Mouse (Mus musculus) forebrain, embryonic 16.5 days (tissue): ENCODE data around the gene Pptc7. TPM values are rescaled to one million over a fixed set of nuclear protein-coding genes. Genes with fewer than 3 reads are reported as not detected.

Experiments used
- ATAC-seq: fragments of 200-750 bp; cut with Nextera tagmentation; 2 replicates; pipeline ENCODE4 v1.8.0; 2017; ENCODE audit warnings: mild to moderate bottlenecking, moderate library complexity
- H3K27ac ChIP-seq: fragments of 300-500 bp; sonication (generic); 2 replicates; pipeline ENCODE4 v1.5.1; 2014; ENCODE audit warnings: low read length, control low read depth
- H3K27me3 ChIP-seq: fragments of 300-500 bp; sonication (generic); replicated peaks from 2 replicates; pipeline ENCODE4 v1.6.1; 2014; ENCODE audit warnings: low read length; ENCODE audit not compliant: control insufficient read depth, insufficient read depth
- H3K36me3 ChIP-seq: fragments of 300-500 bp; sonication (generic); 2 replicates; pipeline ENCODE4 v1.6.1; 2014; ENCODE audit not compliant: control insufficient read depth, insufficient read depth
- H3K4me1 ChIP-seq: fragments of 300-500 bp; sonication (generic); replicated peaks from 2 replicates; pipeline ENCODE4 v1.6.1; 2014; ENCODE audit warnings: low read length; ENCODE audit not compliant: control insufficient read depth, insufficient read depth
- H3K4me2 ChIP-seq: fragments of 300-500 bp; sonication (generic); 2 replicates; pipeline ENCODE4 v1.6.1; 2014; ENCODE audit warnings: mild to moderate bottlenecking, low read length, control low read depth
- H3K4me3 ChIP-seq: fragments of 300-500 bp; sonication (generic); replicated peaks from 2 replicates; pipeline ENCODE4 v1.5.1; 2014; ENCODE audit warnings: mild to moderate bottlenecking, low read length, control low read depth
- H3K9ac ChIP-seq: fragments of 300-500 bp; sonication (generic); replicated peaks from 2 replicates; pipeline ENCODE4 v1.6.1; 2014; ENCODE audit warnings: low read depth, low read length, control low read depth
- H3K9me3 ChIP-seq: fragments of 300-500 bp; sonication (generic); 2 replicates; pipeline ENCODE4 v1.6.1; 2016; ENCODE audit warnings: low read length; ENCODE audit not compliant: control insufficient read depth
- WGBS: fragments of 180-500 bp; shearing (Covaris S2); extraction: QIAGEN DNeasy Blood & Tissue Kit; methylation state at CpG from one replicate; pipeline ENCODE4 v1.1.7; 2014; 5-methylcytosine and 5-hydroxymethylcytosine counted together
- polyA plus RNA-seq: library from polyadenylated mRNA; unstranded; fragments of >200 nt; fragmentation: Nextera tagmentation; extraction: Ambion mirVana; gene quantifications from 2 replicates; pipeline ENCODE4 v1.2.1, GENCODE M21; 2015

Gene Pptc7
- polyA plus RNA-seq, 1 experiment from 2014 or later, result 8.2 TPM

DNA sequence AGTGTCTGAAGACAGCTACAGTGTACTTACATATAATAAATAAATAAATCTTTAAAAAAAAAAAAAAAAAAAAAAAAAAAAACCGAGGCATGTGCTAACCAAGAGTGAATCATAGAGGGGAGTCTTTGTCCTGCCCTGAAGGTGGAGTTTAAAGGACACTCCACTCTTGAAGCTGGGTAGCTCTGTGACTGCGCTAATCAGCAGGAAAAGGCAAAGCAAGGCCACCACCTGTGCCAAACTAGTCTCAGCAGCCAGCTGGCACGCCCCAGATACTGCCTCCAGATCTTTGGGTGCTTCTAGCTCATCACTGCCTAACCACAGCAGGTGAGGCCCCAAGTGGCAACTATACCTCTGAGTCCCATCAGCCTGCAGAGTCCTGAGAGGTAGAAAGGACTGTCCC, 50.5 kb downstream of the Pptc7 start:
- no peak for ATAC-seq
- no peak overlapping the region for H3K4me3 ChIP-seq
- WGBS, result 76% methylated on average over 3 of the region's 3 CpGs

DNA sequence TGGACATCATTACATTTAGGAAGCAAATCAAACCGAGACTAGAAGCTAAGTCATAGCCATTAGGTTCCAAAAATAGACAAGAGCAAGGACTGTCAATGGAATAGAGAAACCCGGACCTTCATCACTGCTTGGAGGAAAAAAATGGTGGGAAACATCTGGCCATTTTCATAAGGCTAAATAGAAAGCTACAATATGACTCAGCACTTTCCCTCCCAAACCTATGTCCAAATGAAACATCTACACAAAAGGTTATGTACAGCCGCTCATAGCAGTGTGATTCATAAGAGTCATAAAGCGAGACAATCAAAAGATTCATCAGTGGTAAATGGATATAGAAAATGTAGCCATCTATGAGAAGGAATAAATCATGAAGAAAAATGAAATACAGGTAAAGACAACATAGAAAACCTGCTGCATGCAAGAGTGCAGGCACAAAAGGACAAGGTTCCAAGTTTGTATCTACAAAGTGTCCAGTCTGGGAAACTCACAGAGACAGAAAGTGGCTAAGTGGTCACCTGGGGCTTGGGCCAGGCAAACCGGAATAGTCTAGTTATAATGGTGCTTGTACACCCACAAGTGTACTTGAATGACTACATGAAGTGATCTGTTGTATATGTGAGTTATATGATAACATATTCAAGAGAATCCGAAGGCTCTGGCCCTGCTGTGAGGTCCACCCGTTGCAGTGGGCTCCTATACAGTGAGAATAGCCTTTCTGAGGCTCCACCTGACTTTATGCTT, 52.6 kb downstream of the Pptc7 start:
- Histone ChIP-seq H3K4me1 (no peaks in the 10 kb centered on the region), H3K9ac (no peak overlapping the region), H3K4me2 (no peak overlapping the region), H3K27ac (no peak overlapping the region), H3K27me3 (no peaks in the 10 kb centered on the region), H3K36me3 (no peaks in the 10 kb centered on the region), H3K4me3 (no peak overlapping the region), H3K9me3 (no peaks in the 10 kb centered on the region)
- 94% methylated on average over 7 of the region's 7 CpGs for WGBS
- ATAC-seq, result no peak

More for the DNA sequence above, 50.5 kb downstream of the Pptc7 start:
- no peak overlapping the region for H3K27ac ChIP-seq
- H3K27me3 ChIP-seq, result no peaks in the 10 kb centered on the region
- H3K9ac ChIP-seq, result no peak overlapping the region
- H3K36me3 ChIP-seq, result no peaks in the 10 kb centered on the region
- H3K4me1 ChIP-seq, result no peaks in the 10 kb centered on the region
- H3K4me2 ChIP-seq, result no peak overlapping the region
- H3K9me3 ChIP-seq, result no peaks in the 10 kb centered on the region

GRCm38 (mm10) chr5:122342874-122343273, 58.7 kb downstream of the Pptc7 start:
- no peaks in the 10 kb centered on the region for H3K9me3 ChIP-seq
- H3K36me3 ChIP-seq, result no peaks in the 10 kb centered on the region
- H3K4me2 ChIP-seq, result no peak overlapping the region
- H3K9ac ChIP-seq, result no peak overlapping the region; the same call in 1 of the 2 replicates
- no peak overlapping the region for H3K27ac ChIP-seq
- no peak for ATAC-seq
- H3K4me3 ChIP-seq, result no peak overlapping the region
- 77% methylated on average over 1 of the region's 1 CpGs for WGBS
- H3K27me3 ChIP-seq, result no peaks in the 10 kb centered on the region
- no peaks in the 10 kb centered on the region for H3K4me1 ChIP-seq

DNA sequence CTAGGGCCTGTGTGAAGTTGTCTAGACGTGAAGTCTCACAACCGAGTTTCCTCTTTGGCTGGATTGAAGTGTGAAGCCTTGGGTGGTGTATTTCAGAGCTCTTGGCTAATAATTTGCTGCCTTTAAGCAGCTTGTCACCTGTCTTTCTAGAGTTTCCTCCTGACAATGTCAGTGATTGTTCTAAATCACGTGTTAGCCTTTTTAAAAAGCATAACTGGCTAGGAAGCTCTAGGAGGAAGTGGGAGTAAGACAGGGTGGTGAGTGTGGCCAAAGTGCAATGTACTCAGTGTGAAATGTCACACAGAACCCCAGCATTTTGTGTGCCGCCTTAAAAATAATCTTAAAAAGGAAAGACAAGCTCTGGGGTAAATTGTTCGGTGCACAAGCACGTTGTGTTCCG, 59.6 kb downstream of the Pptc7 start:
- H3K36me3 ChIP-seq, result no peaks in the 10 kb centered on the region
- WGBS, result 49% methylated on average over 7 of the region's 7 CpGs
- H3K4me3 ChIP-seq, result no peak overlapping the region
- no peak overlapping the region for H3K27ac ChIP-seq
- ATAC-seq, result no peak
- H3K4me2 ChIP-seq, result no peak overlapping the region
- H3K4me1 ChIP-seq, result no peaks in the 10 kb centered on the region
- no peaks in the 10 kb centered on the region for H3K27me3 ChIP-seq
- H3K9ac ChIP-seq, result no peak overlapping the region
- H3K9me3 ChIP-seq, result no peaks in the 10 kb centered on the region

DNA sequence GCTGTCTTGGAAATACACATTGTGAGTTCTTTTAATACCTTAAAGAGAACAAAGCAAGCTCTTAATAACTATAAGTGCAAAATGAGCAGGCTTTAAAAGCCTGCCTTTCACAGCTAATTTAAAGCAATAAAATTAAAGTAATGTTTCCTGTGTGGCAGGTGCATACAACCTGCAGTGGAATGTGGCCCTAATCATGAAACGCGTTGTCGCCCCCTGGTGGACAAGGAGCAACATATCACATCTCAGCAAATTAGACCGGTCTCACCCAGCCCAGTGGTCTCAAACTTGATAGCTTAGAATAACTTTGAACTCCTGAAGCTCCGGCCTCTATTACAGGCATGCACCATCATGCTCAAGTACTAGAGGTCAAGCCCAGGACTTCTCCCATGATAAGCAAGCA, 60.1 kb downstream of the Pptc7 start:
- Histone ChIP-seq H3K36me3 (no peaks in the 10 kb centered on the region), H3K27me3 (no peaks in the 10 kb centered on the region), H3K4me2 (no peak overlapping the region), H3K9ac (no peak overlapping the region), H3K27ac (no peak overlapping the region), H3K9me3 (no peaks in the 10 kb centered on the region), H3K4me3 (no peak overlapping the region), H3K4me1 (no peaks in the 10 kb centered on the region)
- ATAC-seq, result no peak
- WGBS, result 8% methylated on average over 5 of the region's 5 CpGs

DNA sequence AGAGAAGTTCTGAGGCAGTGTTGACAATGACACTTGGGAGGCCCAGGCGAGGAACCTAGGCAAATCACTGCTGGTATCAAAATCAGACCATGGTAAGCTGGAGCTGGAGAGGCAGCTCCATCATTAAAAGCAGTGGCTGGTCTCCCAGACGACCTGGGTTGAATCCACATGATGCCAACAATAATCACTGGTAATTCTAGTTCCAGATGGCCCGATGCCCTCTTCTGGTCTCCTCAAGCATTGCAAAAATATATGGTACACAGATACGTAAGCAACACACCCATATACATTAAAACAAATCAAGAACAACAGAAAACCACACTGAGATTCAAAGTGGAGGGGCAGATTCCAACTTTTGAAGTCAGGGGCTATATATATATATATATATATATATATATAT, 61.6 kb downstream of the Pptc7 start:
- Histone ChIP-seq H3K27ac (no peak overlapping the region), H3K4me2 (no peak overlapping the region), H3K4me1 (no peaks in the 10 kb centered on the region), H3K36me3 (no peaks in the 10 kb centered on the region), H3K9me3 (no peaks in the 10 kb centered on the region), H3K27me3 (no peaks in the 10 kb centered on the region), H3K4me3 (no peak overlapping the region), H3K9ac (no peak overlapping the region)
- 70% methylated on average over 4 of the region's 4 CpGs for WGBS
- ATAC-seq, result no peak

DNA sequence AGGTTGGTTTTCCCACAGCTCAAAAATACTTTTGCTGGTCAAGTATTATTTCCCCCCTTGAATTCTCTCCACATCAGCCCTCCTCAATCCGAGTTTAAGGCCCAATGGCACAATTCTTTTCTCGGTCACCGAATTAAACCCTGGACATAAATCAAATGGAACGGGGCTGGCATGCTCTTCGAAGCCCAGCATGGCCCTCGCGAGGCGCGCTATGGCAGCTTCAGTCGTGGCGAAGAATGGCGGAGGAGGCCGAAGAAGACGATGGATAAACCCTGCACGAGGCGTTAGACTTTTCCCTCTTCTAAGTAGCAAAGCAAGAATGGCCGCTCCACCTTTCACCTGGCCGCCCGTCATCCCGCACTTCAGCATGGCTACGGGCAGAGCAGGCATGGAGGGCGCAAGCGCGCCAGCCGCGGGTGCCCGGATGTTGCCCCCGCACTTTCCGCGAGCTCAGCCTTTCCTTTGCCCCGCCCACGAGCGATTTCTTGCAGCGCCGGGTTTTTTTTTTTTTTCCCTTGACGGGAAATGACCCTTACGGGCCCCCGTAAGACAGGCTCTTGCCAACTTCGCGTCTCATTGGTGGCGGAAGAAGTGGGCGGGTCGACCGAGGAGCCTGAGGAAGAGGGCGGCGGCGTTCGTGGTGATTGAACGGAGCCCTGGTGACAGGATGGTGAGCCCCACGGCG, 69.8 kb downstream of the Pptc7 start, which contains the start of the genes Rad9b and Vps29:
Gene Rad9b, minus strand, starts transcription at position 427 of the 685 bp plus-strand sequence.
Gene Vps29, plus strand, starts transcription at position 563 of the 685 bp plus-strand sequence.
- no peaks in the 10 kb centered on the region for H3K9me3 ChIP-seq
- peak within 1 kb of the TSS; percentile 77 for H3K27ac ChIP-seq
- no peaks in the 10 kb centered on the region for H3K27me3 ChIP-seq
- H3K9ac ChIP-seq, result peak within 1 kb of the TSS; percentile 89
- 1% methylated on average over 49 of the region's 51 CpGs for WGBS
- no peaks in the 10 kb centered on the region for H3K36me3 ChIP-seq
- H3K4me2 ChIP-seq, result peak within 1 kb of the TSS; percentile 86
- H3K4me3 ChIP-seq, result peak within 1 kb of the TSS; percentile 77
- peak; percentile 94 for ATAC-seq
- H3K4me1 ChIP-seq, result peaks cover 12% of the 10 kb centered on the region

GRCm38 (mm10) chr5:122354492-122355067, 70.4 kb downstream of the Pptc7 start:
- Histone ChIP-seq H3K9ac (peak overlapping the region; percentile 89), H3K4me2 (peak overlapping the region; percentile 57), H3K36me3 (no peaks in the 10 kb centered on the region), H3K4me3 (peak overlapping the region; percentile 77), H3K27me3 (no peaks in the 10 kb centered on the region), H3K9me3 (no peaks in the 10 kb centered on the region), H3K4me1 (peaks cover 12% of the 10 kb centered on the region), H3K27ac (peak overlapping the region; percentile 43)
- peak; percentile 56 for ATAC-seq
- under 1% methylated on average over 43 of the region's 57 CpGs for WGBS

GRCm38 (mm10) chr5:122371591-122372191, 87.5 kb downstream of the Pptc7 start, which contains the start of gene Gpn3:
Gene Gpn3, plus strand, starts transcription at chr5:122371876.
- H3K27me3 ChIP-seq, result no peaks in the 10 kb centered on the region

More at GRCm38 (mm10) chr5:122371591-122372191, 87.5 kb downstream of the Pptc7 start, which contains the start of gene Gpn3:
- Histone ChIP-seq H3K9ac (peak within 1 kb of the TSS; percentile 89), H3K36me3 (peaks cover 21% of the 10 kb centered on the region), H3K4me3 (peak within 1 kb of the TSS; percentile 93), H3K27ac (peak within 1 kb of the TSS; percentile 95), H3K4me1 (peaks cover 23% of the 10 kb centered on the region), H3K9me3 (no peaks in the 10 kb centered on the region), H3K4me2 (peak within 1 kb of the TSS; percentile 93)
- WGBS, result under 1% methylated on average over 31 of the region's 46 CpGs
- ATAC-seq, result peak; percentile 74
